Mouse (Mus musculus): ENCODE results near the gene Cfap221. TPM values are rescaled to one million over a fixed set of nuclear protein-coding genes. Genes with fewer than 3 reads are reported as not detected.

Cfap221 gene
- polyA plus RNA-seq (2015; fragmentation: Nextera tagmentation; extraction: Ambion mirVana) = 0.05 TPM in 1 of 2 replicates, not detected in the other

DNA sequence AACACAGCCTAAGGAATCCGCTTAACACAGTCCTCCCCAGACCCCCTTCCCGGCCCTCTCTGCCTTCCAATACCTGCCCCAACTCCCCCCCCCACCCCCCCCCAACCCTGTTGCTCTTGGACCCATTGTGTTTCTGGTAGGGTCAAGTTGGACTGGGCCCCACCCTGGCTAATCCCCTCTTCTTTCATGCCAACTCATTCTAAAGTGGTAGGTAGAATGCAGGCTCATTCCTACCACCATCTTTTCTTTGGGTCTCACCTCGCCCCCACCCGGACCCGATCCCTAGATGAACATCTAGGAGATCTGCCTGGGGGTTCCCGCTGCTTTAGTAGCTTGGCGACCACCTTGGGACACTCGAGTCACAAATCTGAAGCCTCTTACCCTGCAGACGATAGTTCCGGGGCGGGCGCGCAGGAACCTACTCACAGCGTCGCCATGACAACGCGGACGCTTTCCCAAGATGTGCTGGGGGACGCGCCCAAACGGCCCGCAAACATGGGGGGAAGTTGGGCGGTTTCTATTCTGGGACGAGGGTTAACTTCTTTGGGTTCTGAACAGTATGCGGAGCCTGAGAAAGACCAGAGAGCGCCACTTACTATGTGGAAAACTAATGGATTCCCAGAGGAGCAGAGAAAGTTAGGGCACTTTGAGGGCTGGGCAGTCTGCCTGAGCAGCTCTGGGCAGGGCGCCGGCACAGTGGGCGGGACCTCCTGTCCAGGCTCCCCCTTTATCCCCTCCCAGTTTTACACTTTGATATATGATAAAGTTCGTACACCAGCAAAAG is at the start of gene Cfap221:
TSS of gene Cfap221 (minus strand) at position 437 of the 784 bp plus-strand sequence.
- Histone ChIP-seq H3K9me3 (no peaks in the 10 kb centered on the region), H3K27me3 (no peaks in the 10 kb centered on the region), H3K27ac (no peak within 1 kb of the TSS), H3K9ac (replicated peaks) (no peak within 1 kb of the TSS; the same call in 1 of the 2 replicates), H3K4me3 (replicated peaks) (peak within 1 kb of the TSS; percentile 39), H3K36me3 (no peaks in the 10 kb centered on the region), H3K4me1 (replicated peaks) (peaks cover 7% of the 10 kb centered on the region), H3K4me2 (replicated peaks) (peak within 1 kb of the TSS; percentile 66)
- ATAC-seq = peak; percentile 88
- WGBS = 4% methylated on average over 30 of the region's 30 CpGs

GRCm38 (mm10) chr1:120044584-120044983 is 47.5 kb upstream of the Cfap221 start:
- Histone ChIP-seq H3K36me3 (no peaks in the 10 kb centered on the region), H3K9me3 (no peaks in the 10 kb centered on the region), H3K27me3 (no peaks in the 10 kb centered on the region), H3K27ac (no peak overlapping the region), H3K4me2 (replicated peaks) (no peak overlapping the region), H3K4me1 (replicated peaks) (no peaks in the 10 kb centered on the region), H3K4me3 (replicated peaks) (no peak overlapping the region), H3K9ac (replicated peaks) (no peak overlapping the region)
- no peak for ATAC-seq
- 89% methylated on average over 16 of the region's 16 CpGs for WGBS

GRCm38 (mm10) chr1:120042421-120042820 is 45.4 kb upstream of the Cfap221 start:
- Histone ChIP-seq H3K36me3 (no peaks in the 10 kb centered on the region), H3K4me3 (replicated peaks) (no peak overlapping the region), H3K27ac (no peak overlapping the region), H3K9me3 (no peaks in the 10 kb centered on the region), H3K4me1 (replicated peaks) (no peaks in the 10 kb centered on the region), H3K27me3 (no peaks in the 10 kb centered on the region), H3K9ac (replicated peaks) (no peak overlapping the region), H3K4me2 (replicated peaks) (no peak overlapping the region)
- ATAC-seq = no peak
- WGBS = 67% methylated on average over 8 of the region's 8 CpGs

- Histone ChIP-seq H3K27me3 (no peaks in the 10 kb centered on the region), H3K27ac (no peak overlapping the region), H3K9ac (replicated peaks) (no peak overlapping the region), H3K9me3 (no peaks in the 10 kb centered on the region), H3K4me3 (replicated peaks) (no peak overlapping the region), H3K4me2 (replicated peaks) (no peak overlapping the region), H3K36me3 (no peaks in the 10 kb centered on the region), H3K4me1 (replicated peaks) (no peaks in the 10 kb centered on the region)
- no peak for ATAC-seq
- 76% methylated on average over 9 of the region's 9 CpGs for WGBS
Measured at GRCm38 (mm10) chr1:120038594-120038993, 41.6 kb upstream of the Cfap221 start.

DNA sequence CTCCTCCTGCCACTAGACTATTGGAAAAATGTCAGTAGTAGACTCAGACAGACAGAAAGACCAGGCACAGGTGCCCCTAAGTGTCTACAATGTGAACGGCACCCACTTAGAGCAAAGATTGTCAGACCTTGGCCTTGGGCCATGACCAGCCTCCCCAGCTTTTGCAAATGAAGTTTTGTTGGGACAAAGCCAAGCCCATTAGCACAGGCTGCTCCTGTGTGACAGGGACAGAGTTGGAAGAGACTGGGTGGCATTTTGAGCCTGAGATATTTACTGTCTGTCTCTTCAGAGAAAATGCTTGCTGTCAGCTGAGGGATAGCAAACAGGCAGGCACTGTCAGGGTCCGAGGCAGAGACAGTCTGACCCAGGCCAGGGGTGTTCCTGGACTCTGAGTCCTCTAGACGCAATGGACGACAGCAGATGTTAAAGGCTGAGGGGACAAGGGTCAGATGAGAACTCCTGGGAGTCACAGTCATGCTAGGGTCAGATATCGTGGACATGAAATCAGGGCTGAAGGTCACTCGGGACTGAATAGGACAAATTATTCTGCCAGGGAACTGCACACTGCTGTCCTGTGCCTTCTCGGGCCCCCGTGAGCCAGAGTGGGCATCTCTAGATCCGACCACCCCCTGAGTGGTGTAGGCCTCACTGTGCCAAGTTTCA is 40.1 kb upstream of the Cfap221 start:
- Histone ChIP-seq H3K9me3 (no peaks in the 10 kb centered on the region), H3K9ac (replicated peaks) (no peak overlapping the region), H3K4me1 (replicated peaks) (no peaks in the 10 kb centered on the region), H3K27me3 (no peaks in the 10 kb centered on the region), H3K4me3 (replicated peaks) (no peak overlapping the region), H3K27ac (no peak overlapping the region), H3K36me3 (no peaks in the 10 kb centered on the region), H3K4me2 (replicated peaks) (no peak overlapping the region)
- WGBS = 81% methylated on average over 9 of the region's 9 CpGs
- ATAC-seq = 0 out of 2 replicates have a peak, but pooled peaks have one; percentile 16

GRCm38 (mm10) chr1:120035456-120036034 is 38.5 kb upstream of the Cfap221 start:
- no peak overlapping the region for H3K4me3 ChIP-seq (replicated peaks)
- H3K27me3 ChIP-seq = no peaks in the 10 kb centered on the region
- no peak for ATAC-seq
- no peaks in the 10 kb centered on the region for H3K36me3 ChIP-seq
- WGBS = 83% methylated on average over 7 of the region's 7 CpGs
- no peak overlapping the region for H3K4me2 ChIP-seq (replicated peaks)
- no peak overlapping the region for H3K27ac ChIP-seq
- H3K9ac ChIP-seq (replicated peaks) = no peak overlapping the region
- H3K4me1 ChIP-seq (replicated peaks) = no peaks in the 10 kb centered on the region
- H3K9me3 ChIP-seq = no peaks in the 10 kb centered on the region

DNA sequence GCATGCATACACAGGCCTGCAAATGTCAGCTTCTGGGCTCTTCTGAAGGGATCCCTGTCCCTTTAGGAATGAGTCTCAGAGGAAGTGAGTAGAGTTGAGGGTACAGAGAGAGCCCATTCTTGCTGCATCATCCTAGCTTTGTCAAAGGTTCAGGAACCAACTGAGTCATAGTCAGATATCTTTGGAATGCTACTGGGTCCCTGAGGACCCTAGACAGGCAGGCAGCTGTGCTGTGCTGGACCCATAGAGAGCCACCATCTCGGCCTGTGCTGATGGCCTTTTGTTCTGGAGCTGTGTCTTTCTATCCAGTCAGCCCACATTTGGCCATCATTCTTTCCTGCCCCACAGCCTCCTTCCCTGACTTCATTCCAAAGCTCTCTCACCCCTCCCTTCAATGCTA is 37.8 kb upstream of the Cfap221 start:
- H3K4me2 ChIP-seq (replicated peaks) = no peak overlapping the region
- no peak overlapping the region for H3K9ac ChIP-seq (replicated peaks)
- H3K27me3 ChIP-seq = no peaks in the 10 kb centered on the region
- H3K4me1 ChIP-seq (replicated peaks) = no peaks in the 10 kb centered on the region
- H3K9me3 ChIP-seq = no peaks in the 10 kb centered on the region
- 87% methylated on average over 1 of the region's 1 CpGs for WGBS
- no peak overlapping the region for H3K27ac ChIP-seq
- H3K36me3 ChIP-seq = no peaks in the 10 kb centered on the region
- no peak for ATAC-seq
- no peak overlapping the region for H3K4me3 ChIP-seq (replicated peaks)

- Histone ChIP-seq H3K9ac (replicated peaks) (no peak overlapping the region), H3K4me1 (replicated peaks) (no peaks in the 10 kb centered on the region), H3K4me2 (replicated peaks) (no peak overlapping the region), H3K27ac (no peak overlapping the region), H3K36me3 (no peaks in the 10 kb centered on the region), H3K4me3 (replicated peaks) (no peak overlapping the region), H3K9me3 (no peaks in the 10 kb centered on the region), H3K27me3 (no peaks in the 10 kb centered on the region)
- no peak for ATAC-seq
- 87% methylated on average over 2 of the region's 2 CpGs for WGBS
Measured at GRCm38 (mm10) chr1:120033469-120033854, 36.4 kb upstream of the Cfap221 start.

GRCm38 (mm10) chr1:120032804-120033468 is 35.9 kb upstream of the Cfap221 start:
- peak; percentile 73 for ATAC-seq
- Histone ChIP-seq H3K9me3 (no peaks in the 10 kb centered on the region), H3K4me3 (replicated peaks) (no peak overlapping the region), H3K27me3 (no peaks in the 10 kb centered on the region), H3K36me3 (no peaks in the 10 kb centered on the region), H3K27ac (no peak overlapping the region), H3K9ac (replicated peaks) (no peak overlapping the region), H3K4me2 (replicated peaks) (no peak overlapping the region), H3K4me1 (replicated peaks) (no peaks in the 10 kb centered on the region)
- 52% methylated on average over 10 of the region's 10 CpGs for WGBS

GRCm38 (mm10) chr1:120030474-120030873 is 33.4 kb upstream of the Cfap221 start:
- Histone ChIP-seq H3K9ac (replicated peaks) (no peak overlapping the region), H3K27me3 (no peaks in the 10 kb centered on the region), H3K4me1 (replicated peaks) (no peaks in the 10 kb centered on the region), H3K36me3 (no peaks in the 10 kb centered on the region), H3K4me2 (replicated peaks) (no peak overlapping the region), H3K9me3 (no peaks in the 10 kb centered on the region), H3K4me3 (replicated peaks) (no peak overlapping the region), H3K27ac (no peak overlapping the region)
- ATAC-seq = no peak
- 87% methylated on average over 3 of the region's 3 CpGs for WGBS

DNA sequence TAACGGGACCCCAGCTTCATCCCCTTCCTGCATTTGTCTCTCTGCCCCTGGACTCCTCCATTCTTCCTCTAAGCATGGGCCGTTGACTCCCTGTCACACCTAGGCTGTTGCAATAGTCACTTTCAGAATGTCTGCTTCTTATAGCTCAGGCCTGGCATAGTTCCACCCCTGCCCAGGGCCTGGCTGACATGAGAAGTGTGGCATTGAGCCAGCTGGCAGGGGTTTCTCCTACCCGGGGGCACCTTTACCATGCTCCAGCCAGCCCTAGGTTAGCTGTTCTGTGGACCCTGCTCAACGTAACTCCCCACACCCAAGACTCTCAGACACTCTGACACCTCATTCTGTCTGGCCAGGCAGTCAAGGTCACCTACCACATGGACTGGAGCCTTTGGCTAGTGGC is 30.7 kb upstream of the Cfap221 start:
- H3K9me3 ChIP-seq = no peaks in the 10 kb centered on the region
- no peak for ATAC-seq
- 84% methylated on average over 4 of the region's 4 CpGs for WGBS

GRCm38 (mm10) chr1:120025050-120025439 is 28.0 kb upstream of the Cfap221 start:
- no peak overlapping the region for H3K4me2 ChIP-seq (replicated peaks)
- no peaks in the 10 kb centered on the region for H3K9me3 ChIP-seq
- 29% methylated on average over 2 of the region's 2 CpGs for WGBS
- H3K4me1 ChIP-seq (replicated peaks) = no peaks in the 10 kb centered on the region
- no peak overlapping the region for H3K4me3 ChIP-seq (replicated peaks)
- ATAC-seq = no peak
- H3K27ac ChIP-seq = no peak overlapping the region
- no peak overlapping the region for H3K9ac ChIP-seq (replicated peaks)
- H3K27me3 ChIP-seq = no peaks in the 10 kb centered on the region
- H3K36me3 ChIP-seq = no peaks in the 10 kb centered on the region

More for the DNA sequence above, 30.7 kb upstream of the Cfap221 start:
- no peak overlapping the region for H3K4me3 ChIP-seq (replicated peaks)
- H3K27me3 ChIP-seq = no peaks in the 10 kb centered on the region
- no peak overlapping the region for H3K4me2 ChIP-seq (replicated peaks)
- H3K4me1 ChIP-seq (replicated peaks) = no peaks in the 10 kb centered on the region
- H3K27ac ChIP-seq = no peak overlapping the region
- H3K36me3 ChIP-seq = no peaks in the 10 kb centered on the region
- no peak overlapping the region for H3K9ac ChIP-seq (replicated peaks)
